Mouse (Mus musculus): ENCODE results near the gene Batf3.

The Batf3 gene

DNA sequence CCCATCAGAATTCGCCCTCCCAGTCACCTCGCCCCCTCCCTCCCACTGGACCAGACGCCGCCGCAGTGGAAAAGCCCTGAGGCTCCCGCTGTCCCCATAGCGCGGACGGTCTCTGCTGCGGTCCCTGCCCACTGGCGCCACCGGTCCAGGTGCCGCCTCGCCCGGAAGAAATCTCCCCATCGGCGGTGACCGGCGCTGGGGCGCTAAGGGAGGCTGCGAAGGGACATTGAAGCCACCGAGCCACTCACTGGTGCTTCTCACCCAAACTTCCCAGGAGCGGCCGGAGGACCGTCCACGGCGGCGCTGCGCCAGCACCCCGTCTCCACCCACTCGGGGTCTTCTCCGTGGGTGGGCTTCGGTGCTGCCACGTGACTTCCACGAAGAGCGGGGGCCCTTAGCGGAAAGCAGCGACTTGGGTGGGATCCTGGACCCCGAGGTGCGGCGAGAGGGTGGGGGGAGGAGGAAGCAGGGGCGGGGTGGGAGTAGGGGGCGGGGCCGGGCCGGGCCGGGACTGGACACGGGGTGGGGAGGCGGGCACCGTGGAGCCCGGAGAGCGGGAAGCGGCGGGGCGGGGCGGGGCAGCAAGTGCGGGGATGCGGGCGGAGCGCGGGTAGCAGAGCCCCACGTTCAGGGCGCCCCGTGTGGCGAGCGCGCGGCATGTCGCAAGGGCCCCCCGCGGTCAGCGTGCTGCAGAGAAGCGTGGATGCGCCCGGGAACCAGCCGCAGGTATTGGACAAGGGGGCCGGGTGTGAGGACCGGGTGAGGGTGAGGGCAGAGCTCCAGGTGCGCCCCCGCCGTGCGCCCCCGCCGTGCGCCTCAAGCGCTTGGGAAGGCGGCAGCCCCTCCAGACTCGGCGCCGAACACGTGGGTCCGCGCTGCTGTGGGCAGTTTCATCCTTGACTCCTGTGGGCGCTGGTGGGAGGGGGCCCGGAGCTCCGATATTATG lies at the start of gene Batf3:
Batf3 (plus strand) TSS at position 46 of the 946 bp plus-strand sequence.
- DNase-seq (ENCODE audit: low read depth) = no peak

DNA sequence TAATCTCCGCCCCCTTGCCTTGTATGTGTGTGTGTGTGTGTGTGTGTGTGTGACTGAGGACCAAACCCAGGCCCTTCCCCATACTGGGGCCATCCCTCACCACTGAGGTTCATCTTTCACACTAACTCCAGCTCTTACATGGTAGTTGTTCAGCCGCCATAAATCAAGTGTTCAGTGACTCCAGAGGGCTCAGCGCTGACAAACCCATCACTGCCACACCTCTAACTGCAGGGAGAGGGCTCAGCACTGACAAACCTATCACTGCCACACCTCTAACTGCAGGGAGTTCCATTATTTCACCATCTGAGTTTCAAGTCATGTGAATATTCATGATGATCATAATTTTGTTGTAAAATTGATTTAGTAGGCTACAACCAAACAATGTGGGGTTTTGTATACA lies 44.1 kb upstream of the Batf3 start:
- DNase-seq (ENCODE audit: low read depth) = no peak

DNA sequence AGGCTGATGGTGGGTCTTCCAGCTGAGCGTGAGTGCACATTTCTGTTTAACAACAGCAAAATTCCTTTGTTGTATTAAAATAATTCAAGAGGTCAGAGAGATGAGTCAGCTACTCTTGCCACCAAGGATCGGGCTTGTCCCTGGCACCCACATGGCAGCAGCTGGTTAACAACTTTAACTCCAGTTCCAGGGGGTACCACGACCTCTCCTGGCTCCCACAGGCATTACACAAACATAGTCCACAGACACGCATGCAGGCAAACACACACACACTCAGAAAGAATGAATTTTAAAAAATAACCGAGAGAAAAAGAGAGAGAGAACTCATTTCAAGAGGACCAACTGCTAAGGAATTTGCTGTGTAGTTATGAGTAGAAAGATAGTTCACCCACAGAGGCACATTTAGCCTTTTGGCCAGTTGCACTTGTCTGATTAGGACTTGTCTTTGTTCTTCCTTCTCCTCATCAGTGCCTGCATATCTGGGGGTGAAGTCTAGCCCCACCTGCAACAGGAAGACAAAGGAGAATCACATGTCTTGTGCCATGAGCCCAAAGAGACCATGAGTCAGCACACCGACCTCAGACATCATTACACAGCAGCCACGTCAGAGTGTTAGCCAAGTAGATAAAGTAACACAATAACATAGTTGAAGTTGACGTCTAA lies 42.6 kb upstream of the Batf3 start:
- no peak for DNase-seq (ENCODE audit: low read depth)

DNA sequence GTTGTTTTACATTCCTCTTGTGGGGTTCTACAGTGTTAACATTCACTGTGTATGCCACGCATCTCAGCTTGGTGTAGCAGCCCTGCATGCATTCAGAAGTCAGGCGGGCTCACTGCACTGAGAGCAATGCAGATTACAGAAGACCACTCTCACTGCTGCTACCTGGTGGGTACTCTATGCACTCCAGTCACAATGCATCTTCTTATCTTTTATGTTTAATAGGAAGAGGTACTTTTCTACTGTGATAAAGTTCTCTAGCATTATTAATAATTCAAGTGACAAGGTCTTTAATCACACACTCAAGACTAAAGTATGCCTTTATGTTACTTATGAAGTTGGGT lies 42.1 kb upstream of the Batf3 start:
- no peak for DNase-seq (ENCODE audit: low read depth)

DNA sequence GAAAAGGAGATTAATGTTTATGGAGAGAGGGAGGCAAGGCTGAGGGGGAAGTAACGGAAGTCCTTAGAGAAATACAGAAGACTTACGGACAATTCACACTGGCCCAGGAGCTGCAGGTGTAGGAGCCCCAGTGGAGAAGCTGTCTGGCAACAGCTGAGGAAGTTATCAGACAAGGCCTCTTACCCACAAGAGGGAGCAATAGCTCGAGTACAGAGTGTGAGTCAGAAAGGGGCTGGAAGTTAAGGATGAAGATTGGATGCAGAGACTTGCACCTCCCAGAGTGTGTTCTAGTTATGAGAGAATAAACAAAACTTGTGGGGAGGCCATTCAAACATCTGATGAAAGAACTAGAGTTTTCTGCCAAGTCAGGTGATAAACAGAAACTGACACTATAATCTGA lies 40.2 kb upstream of the Batf3 start:
- no peak for DNase-seq (ENCODE audit: low read depth)

DNA sequence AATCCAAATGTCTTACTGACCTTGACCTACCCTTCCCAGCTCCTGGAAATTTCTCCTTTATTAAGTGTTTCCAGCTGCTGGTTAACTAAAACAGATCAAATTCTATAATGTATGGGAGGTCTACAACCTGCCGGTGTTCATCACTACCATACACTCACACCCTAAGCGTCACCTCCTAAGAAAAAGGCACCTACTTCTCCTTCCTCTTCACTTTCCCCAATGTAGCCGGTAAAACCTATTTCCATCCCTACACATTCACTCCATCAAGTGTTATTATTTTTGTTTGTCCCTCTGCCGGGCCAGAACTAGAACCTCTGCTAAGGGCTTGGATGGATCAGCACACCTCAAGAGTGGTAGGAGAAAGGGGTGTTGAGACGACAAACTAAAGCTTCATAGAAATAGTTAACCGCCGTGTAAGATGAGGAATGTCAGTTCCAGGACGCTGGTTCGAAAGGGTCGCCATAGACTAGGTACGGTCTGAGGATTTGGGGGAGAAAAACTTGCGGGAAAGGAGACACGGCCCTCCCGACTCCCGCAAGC lies 35.3 kb upstream of the Batf3 start:
- DNase-seq (ENCODE audit: low read depth) = no peak

DNA sequence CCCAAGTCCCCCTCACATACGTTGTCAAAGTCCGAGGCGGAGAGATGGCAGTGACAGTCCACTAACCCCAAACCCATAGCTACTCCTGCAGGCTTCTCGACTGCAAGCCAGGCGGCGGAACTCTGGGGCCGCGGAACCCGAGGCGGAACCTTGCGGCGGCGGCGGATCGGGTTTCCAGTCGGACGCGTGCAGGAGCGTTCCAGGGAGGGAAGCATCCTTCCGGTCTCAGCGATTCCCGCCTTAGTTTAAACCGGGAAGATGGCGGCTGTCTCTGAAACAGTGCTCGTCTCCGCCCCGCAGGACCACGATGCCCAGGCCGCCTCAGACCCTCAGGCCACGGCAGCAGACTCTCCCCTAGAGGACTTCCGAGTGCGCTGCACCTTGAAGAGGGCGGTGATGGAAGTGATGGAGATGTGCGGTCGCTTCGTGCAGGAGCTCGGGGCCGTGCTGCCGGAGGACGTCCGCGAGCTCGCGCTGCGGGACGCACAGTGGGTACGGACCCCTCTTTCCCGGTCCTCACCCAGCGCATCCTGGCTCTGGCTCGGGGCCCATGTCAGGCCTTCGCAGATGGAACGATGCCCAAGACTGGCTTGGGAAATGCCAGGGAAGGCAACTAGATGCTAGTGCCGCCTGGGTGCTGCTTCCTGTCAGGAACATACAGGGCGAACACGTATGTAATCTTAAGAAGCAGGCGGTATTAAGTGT lies 34.7 kb upstream of the Batf3 start, which contains the start of the genes Tatdn3 and Nsl1:
Tatdn3 (minus strand) TSS at position 152 of the 705 bp plus-strand sequence.
Nsl1 (plus strand) TSS at position 232 of the 705 bp plus-strand sequence.
- DNase-seq (ENCODE audit: low read depth) = peak; percentile 86

DNA sequence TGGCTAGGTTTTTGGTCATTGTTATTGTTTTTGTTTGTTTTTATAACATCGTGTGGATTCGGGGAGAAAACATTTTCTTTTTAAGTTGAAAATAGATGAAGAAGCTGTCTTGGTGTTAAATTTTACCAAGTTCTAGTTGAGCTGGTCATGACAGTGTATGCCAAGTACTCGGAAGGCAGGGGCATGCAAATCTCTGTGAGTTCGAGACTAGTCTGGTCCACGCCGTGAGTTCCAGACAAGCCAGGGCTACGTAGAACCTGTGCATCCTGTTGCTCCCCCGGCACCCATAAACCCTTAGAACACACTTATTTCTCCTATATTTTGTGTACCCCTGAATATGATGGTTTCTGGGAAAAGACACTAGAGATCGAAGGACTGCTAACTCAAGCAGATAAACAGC lies 33.9 kb upstream of the Batf3 start:
- DNase-seq (ENCODE audit: low read depth) = no peak

DNA sequence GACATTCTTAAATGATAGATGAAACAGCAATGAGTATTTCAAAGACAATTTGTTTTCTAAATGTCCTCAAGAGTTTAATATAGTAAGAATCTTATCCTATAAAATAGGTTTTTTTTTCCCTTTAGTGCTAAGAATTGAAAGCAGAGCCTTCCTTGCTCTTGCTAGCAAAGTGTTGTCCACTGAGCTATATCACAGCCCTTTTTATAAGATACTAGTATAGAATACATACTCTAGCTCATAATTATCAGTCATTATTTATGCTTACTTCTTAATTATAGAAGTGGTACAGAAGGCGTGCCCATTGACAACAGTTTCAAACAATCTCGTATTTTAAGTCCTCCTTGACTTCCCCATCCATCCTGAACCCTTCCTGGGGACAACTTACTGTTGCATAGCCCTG lies 33.1 kb upstream of the Batf3 start:
- no peak for DNase-seq (ENCODE audit: low read depth)

DNA sequence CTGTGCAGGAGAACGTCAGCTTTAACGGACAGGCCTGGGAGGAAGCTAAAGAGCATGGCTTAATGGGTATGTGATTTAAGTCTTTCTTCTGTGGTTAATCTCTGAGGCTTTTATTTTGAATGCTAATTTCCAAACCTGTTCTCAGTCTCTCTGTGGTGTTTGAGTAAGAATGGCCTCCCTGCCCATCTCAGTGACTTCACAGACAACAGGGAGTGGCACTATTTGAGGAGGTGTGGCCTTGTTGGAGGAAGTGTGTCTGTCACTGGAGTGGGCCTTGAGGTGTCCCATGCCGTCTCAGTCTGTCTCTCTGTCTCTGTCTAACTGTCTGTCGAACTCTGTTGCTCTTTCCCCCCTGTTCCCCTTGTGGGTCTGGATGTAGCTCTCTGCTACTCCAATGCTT lies 32.5 kb upstream of the Batf3 start:
- no peak for DNase-seq (ENCODE audit: low read depth)

DNA sequence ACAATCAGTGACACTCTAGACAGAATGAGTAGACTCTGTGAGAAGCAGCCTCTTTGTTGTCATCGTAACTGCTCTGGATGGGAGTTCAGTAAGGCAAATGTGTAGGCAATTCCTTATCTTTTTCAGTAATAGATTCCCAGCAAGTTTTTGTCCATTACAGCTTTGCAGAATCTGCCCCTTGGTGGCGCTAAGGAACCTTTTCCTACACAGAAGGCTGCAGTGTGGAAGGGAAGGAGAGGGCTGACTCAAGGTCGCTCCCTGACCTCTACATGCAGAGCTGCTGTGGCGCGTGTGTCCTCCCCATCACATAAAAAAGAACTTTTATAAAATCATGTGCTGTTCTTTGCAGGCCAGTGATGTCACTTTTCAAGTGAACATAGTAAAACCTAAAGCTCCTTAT lies 29.3 kb upstream of the Batf3 start:
- no peak for DNase-seq (ENCODE audit: low read depth)

DNA sequence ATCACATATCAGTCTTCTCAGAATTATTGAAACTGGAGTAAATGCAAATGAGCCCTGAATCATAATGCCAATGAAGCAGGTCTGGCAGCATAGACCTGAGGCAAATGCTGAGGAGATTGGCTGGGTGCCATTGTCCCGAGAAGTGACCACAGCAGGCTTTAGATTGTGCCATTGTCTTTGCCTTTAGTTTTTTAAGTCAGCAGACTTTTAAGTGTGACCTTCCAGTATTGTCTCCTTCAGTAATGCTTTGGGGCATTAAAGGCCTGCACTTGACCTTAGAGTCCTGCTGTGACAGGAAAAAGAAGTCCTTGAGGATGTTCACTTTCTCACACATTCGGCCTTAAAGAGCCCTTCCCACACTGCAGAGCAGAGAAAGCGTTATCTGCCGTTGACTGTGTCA lies 27.4 kb upstream of the Batf3 start:
- DNase-seq (ENCODE audit: low read depth) = no peak

DNA sequence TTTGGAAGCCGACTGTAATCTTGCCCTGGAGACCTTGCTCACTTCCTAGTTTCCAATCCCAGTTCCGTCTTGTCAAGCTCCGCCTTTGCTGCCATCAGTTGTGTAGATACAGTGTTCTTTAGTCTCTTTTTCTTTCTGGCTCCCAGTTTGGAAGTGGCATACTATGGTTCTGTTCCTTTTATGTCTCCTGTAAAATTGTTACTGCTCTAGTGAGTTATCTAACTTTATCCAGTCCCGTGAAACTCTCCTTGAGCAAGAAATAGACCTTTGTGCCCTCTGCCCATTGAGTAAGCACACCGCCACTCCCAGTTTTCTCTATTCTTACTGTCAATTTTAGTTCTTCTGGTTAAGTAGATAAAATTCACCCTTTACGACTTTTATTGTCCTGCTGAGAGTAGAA lies 26.0 kb upstream of the Batf3 start:
- DNase-seq (ENCODE audit: low read depth) = no peak

DNA sequence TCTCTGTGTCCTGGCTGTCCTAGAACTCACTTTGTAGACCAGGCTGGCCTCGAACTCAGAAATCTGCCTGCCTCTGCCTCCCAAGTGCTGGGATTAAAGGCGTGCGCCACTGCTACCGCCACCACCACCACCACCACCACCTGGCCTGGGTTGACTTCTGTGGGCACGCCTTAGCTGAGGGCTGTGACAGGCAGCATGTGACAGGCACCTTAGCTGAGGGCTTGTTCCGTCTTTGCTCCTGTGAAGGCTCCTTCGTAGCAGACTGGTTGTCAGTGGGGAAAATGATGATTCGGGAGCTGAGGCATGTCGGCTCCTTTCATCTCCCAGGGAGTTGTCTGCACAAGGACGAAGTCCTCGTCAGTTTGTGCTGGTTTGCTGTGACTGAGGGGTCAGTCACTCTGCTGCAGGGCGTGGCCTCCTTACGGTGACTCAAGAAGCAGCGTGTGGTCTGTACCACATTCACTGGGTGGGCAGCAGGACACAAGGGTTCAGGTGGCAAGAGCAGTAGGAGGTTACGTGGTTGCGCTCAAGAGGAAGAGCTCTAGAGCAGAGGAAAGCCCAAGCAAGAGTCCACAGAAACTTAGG lies 25.2 kb upstream of the Batf3 start:
- DNase-seq (ENCODE audit: low read depth) = no peak

DNA sequence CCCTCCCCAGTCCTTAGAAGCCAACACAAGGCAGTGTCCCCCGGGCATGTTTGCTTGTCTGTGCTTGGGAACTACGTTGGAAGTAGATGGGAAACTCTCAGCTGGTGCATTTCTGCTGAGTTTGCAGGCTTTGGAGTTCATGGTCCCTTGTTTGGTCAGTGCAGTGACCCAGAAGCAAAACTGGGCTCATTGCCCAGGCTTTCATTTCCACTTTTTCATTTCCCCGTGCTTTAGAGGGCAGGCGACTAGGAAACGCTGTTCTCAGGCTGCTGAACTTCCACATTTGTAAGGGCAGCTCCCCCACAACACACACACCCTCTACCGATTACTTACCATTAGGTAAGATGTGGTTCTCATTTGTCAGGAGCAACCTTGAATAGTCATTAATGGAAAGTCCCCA lies 24.6 kb upstream of the Batf3 start:
- DNase-seq (ENCODE audit: low read depth) = no peak

DNA sequence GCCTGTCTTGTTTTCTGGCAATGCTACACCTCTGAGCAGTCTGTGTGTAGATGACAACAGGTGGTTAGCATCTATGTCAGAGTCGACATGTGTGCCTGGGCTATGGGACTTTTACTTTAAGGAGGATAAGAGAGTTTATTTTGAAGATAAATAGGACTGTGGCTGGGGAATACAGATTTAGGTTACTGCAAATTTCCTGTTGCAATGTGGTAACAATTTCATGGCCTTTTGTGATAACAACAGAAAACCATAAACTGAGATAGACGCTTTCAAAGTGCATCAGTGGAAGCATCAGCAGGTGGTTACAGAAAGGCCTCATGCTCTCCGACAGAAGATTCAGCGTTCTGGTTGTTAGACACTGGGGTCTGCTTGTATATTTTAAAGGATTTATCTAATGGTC lies 24.2 kb upstream of the Batf3 start:
- DNase-seq (ENCODE audit: low read depth) = no peak

DNA sequence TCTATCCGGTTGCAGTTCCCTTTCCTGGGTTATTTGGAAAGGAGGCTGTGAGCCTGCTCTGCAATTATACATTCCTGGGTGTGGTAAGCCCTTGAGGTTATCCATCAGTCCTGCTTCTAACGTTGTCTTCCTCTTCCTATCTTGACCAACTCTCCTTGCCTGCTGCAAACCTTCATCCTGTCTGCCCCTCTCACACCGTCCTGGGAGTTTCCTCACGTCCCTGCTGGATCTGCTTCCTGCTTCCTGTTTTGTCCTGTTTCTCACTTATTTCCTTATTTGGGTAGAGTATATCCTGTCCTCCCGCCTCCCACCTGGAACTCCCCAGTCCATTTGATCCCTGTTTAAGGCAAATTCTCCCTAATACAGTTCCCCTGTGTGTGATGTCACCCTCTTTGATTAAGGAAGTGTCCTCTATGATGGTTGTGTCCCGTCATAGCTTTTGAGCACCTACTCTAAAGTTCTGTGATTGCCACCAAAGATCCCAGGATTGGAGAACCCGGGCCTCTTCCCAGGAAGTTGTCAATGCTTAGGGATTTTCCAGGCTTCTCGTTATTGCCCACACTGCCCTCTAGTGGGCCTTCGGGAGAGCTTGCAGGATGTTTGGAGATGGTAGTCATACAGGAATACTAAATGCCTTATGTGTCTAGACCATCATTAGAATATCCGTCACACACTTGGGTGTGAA lies 22.3 kb upstream of the Batf3 start:
- DNase-seq (ENCODE audit: low read depth) = no peak

DNA sequence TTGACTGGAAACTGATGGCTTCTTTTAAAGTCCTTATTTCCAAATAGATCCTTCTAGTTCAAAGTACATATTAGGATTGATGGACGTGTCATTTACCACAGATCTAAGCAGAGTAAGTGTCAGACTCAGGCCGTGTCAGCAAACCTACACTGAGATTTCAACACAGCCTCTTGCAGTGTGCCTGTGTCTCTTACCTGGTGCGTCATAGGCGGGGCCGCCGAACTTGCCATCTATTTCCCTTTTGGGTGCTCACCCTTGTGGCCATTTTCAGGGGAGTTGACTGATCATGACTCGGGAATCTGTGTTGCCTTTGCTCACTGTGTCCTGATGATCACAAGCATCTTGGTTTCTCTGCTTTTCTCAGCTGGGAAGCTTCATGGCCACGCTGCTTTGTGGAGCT lies 14.4 kb upstream of the Batf3 start:
- no peak for DNase-seq (ENCODE audit: low read depth)

DNA sequence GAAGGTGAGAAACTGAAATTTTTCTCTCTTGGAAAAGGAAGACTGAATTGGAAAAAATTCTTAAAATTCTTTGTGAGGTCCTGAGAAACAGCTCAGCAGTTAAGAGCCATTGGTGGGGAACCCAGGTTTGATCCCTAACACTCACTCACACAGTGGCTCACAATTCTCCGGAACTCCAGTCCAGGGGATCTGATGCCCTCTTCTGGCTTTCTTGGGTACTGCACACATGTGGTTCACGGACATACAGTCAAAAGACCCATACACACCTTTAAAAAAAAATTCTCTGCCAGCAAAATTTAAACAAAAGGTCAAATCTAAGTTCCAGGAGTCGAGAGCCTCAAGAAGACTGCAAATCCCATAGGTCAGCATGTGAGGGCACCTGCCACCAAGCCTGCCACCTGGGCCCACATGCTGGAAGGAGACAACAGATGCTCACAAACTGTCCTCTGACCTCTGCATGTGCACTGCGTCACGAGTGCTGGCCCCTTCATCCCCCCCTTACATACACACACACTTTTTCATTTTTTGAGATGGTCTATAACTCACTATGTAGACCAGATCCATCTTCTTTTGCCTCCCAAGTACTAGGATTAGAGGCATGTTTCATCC lies 12.6 kb upstream of the Batf3 start:
- no peak for DNase-seq (ENCODE audit: low read depth)

DNA sequence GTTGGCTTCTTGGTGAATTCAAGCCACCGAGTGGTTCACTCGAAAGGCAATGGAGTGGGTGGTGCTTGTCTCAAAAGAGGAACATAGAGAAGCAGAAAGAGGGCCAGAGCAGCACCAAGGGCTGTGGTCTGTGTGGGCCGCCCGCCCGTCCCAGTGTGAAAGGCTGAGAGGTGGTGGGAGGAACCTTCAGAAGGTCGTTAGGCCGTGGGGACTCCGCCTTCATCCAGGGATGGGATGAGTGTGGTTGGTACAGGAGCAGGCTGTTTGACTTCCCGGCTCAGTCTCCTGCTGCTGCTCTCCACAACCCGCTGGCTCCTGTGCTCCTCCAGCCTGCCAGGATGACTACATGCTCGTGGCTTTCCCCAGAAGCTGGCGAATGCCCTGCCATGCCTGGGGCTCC lies 12.1 kb upstream of the Batf3 start:
- DNase-seq (ENCODE audit: low read depth) = no peak

DNA sequence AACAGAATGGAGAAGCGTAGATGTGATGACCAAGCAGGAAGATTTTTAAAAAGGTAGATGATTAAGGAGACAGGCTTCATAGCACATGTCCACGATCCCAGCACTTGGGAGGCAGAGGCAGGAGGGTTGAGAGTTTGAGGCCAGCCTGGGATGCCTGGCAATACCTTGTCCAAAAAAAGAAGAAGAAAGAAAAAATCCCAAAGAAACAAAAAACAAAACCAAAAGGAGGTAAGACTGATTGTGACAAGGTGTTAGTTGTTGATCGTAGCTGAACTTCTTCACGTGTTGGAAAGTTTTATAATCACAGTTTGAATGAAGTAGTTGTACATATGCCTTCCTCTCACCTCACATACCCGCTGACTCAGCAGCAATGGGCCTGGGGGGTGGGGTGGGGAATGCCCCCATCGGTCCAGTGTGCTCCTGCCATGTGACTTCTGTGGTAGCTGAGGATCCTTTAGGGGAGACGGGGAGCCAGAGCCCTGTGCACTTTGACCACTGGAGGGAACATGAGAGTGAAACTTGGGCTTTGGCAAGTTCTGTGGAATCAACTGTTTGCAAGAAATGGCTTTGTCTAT lies 11.3 kb upstream of the Batf3 start:
- no peak for DNase-seq (ENCODE audit: low read depth)

All from c-Kit-positive CD71-negative TER-119-negative erythroid progenitor cells, embryonic 14.5 days (primary cell).